Mouse (Mus musculus): ENCODE measurements at regions not wholly inside any gene's neighbourhood (a gene's known extent, or its start where the extent isn't known, plus 50 kb on each side); places are given as distances from the start of the nearest gene placed in this dataset.
A peak's percentile ranks its signal among the peaks of the same experiment; 100 is the strongest.

GRCm38 (mm10) chr16:77166722-77167121 lies 153.2 kb downstream of the Usp25 start:
- H3K36me3 ChIP-seq (ENCODE audit: control insufficient read depth in 1 of 2, insufficient read depth in 2 of 2, low read length in 2 of 2), result no peaks in the 10 kb centered on the region
- peak in 2 of 3 experiments; percentile 9 to 33; a peak in 1 of 6 replicates for TF ChIP-seq CTCF (IDR thresholded peaks at IDR 0.05 in 2 of 3, conservative IDR thresholded peaks at IDR 0.05 in 1 of 3; ENCODE audit: control insufficient read depth in 1 of 3, insufficient read depth in 1 of 3, low read depth in 2 of 3, low read length in 3 of 3, poor library complexity in 1 of 3, severe bottlenecking in 1 of 3)
- no peak for TF ChIP-seq TBP (IDR thresholded peaks at IDR 0.05; ENCODE audit: low read depth, low read length)
- no peak for TF ChIP-seq NRF1 (IDR thresholded peaks at IDR 0.05; ENCODE audit: insufficient read depth, low read depth, low read length, poor library complexity, severe bottlenecking)
- peak; percentile 10 for TF ChIP-seq RAD21 (IDR thresholded peaks at IDR 0.05; ENCODE audit: low read depth, low read length)
- H3K27me3 ChIP-seq (ENCODE audit: control insufficient read depth in 1 of 2, insufficient read depth in 2 of 2, low read length in 2 of 2), result no peaks in the 10 kb centered on the region
- H3K27ac ChIP-seq (ENCODE audit: control insufficient read depth, low read depth, low read length), result no peak overlapping the region
- no peaks in the 10 kb centered on the region for H3K9me3 ChIP-seq (replicated peaks; ENCODE audit: insufficient read depth, low read length)
- no peak for DNase-seq (ENCODE audit: low read depth, low spot score)
- no peaks in the 10 kb centered on the region for H3K79me2 ChIP-seq (ENCODE audit: control insufficient read depth, insufficient read depth, low read length, poor library complexity)
- H3K4me3 ChIP-seq (ENCODE audit: control insufficient read depth in 1 of 2, insufficient read depth in 1 of 2, low read depth in 2 of 2, low read length in 2 of 2), result no peak overlapping the region
- no peak overlapping the region for H3K9ac ChIP-seq (ENCODE audit: control insufficient read depth, low read depth, low read length, poor library complexity, severe bottlenecking)
- no peaks in the 10 kb centered on the region for H3K4me1 ChIP-seq (ENCODE audit: control insufficient read depth in 1 of 2, insufficient read depth in 2 of 2, low read length in 2 of 2)

GRCm38 (mm10) chr16:77173026-77173692 lies 159.7 kb downstream of the Usp25 start:
- peak; percentile 9 for DNase-seq (ENCODE audit: low read depth, low spot score)

GRCm38 (mm10) chr16:77174744-77175432 lies 161.4 kb downstream of the Usp25 start:
- no peak for DNase-seq (ENCODE audit: low read depth, low spot score)
- no peaks in the 10 kb centered on the region for H3K4me1 ChIP-seq (ENCODE audit: control insufficient read depth in 1 of 2, insufficient read depth in 2 of 2, low read length in 2 of 2)
- H3K9ac ChIP-seq (ENCODE audit: control insufficient read depth, low read depth, low read length, poor library complexity, severe bottlenecking), result no peak overlapping the region
- no peaks in the 10 kb centered on the region for H3K36me3 ChIP-seq (ENCODE audit: control insufficient read depth in 1 of 2, insufficient read depth in 2 of 2, low read length in 2 of 2)
- H3K79me2 ChIP-seq (ENCODE audit: control insufficient read depth, insufficient read depth, low read length, poor library complexity), result no peaks in the 10 kb centered on the region
- no peak overlapping the region for H3K27ac ChIP-seq (ENCODE audit: control insufficient read depth, low read depth, low read length)
- H3K4me3 ChIP-seq (ENCODE audit: control insufficient read depth in 1 of 2, insufficient read depth in 1 of 2, low read depth in 2 of 2, low read length in 2 of 2), result no peak overlapping the region
- TF ChIP-seq POLR2A (IDR thresholded peaks at IDR 0.05; ENCODE audit: control insufficient read depth in 1 of 2, insufficient read depth in 1 of 2, low read depth in 1 of 2, low read length in 2 of 2, poor library complexity in 1 of 2), result no peak
- no peak for TF ChIP-seq CHD2 (IDR thresholded peaks at IDR 0.05; ENCODE audit: low read length)
- no peak for TF ChIP-seq SMC3 (IDR thresholded peaks at IDR 0.05; ENCODE audit: low read depth, low read length)
- no peak for TF ChIP-seq ZNF384 (IDR thresholded peaks at IDR 0.05; ENCODE audit: low read depth, low read length)
- TF ChIP-seq ZC3H11A (IDR thresholded peaks at IDR 0.05; ENCODE audit: low read depth, low read length), result no peak
- no peak for TF ChIP-seq CTCF (IDR thresholded peaks at IDR 0.05 in 2 of 3, conservative IDR thresholded peaks at IDR 0.05 in 1 of 3; ENCODE audit: control insufficient read depth in 1 of 3, insufficient read depth in 1 of 3, low read depth in 2 of 3, low read length in 3 of 3, poor library complexity in 1 of 3, severe bottlenecking in 1 of 3)
- no peak for TF ChIP-seq ZKSCAN1 (IDR thresholded peaks at IDR 0.05; ENCODE audit: low read depth, low read length)
- TF ChIP-seq CHD1 (IDR thresholded peaks at IDR 0.05; ENCODE audit: low read depth, low read length), result no peak
- no peak for TF ChIP-seq ZMIZ1 (IDR thresholded peaks at IDR 0.05; ENCODE audit: low read depth, low read length)
- no peak for TF ChIP-seq SIN3A (IDR thresholded peaks at IDR 0.05; ENCODE audit: low read length)
- TF ChIP-seq ELF1 (IDR thresholded peaks at IDR 0.05; ENCODE audit: low read depth, low read length), result no peak
- TF ChIP-seq RAD21 (IDR thresholded peaks at IDR 0.05; ENCODE audit: low read depth, low read length), result no peak
- TF ChIP-seq MXI1 (IDR thresholded peaks at IDR 0.05; ENCODE audit: low read depth, low read length), result no peak
- no peak for TF ChIP-seq NRF1 (IDR thresholded peaks at IDR 0.05; ENCODE audit: insufficient read depth, low read depth, low read length, poor library complexity, severe bottlenecking)
- TF ChIP-seq MYB (IDR thresholded peaks at IDR 0.05; ENCODE audit: low read depth, low read length), result no peak
- no peak for TF ChIP-seq ETS1 (IDR thresholded peaks at IDR 0.05; ENCODE audit: low read depth, low read length)
- TF ChIP-seq MAZ (IDR thresholded peaks at IDR 0.05; ENCODE audit: low read depth, low read length), result no peak
- peaks cover 0 to 2% of the 10 kb centered on the region in 2 experiments; a peak in 1 of 4 replicates for H3K27me3 ChIP-seq (ENCODE audit: control insufficient read depth in 1 of 2, insufficient read depth in 2 of 2, low read length in 2 of 2)
- H3K9me3 ChIP-seq (replicated peaks; ENCODE audit: insufficient read depth, low read length), result no peaks in the 10 kb centered on the region

More at GRCm38 (mm10) chr16:77173026-77173692, 159.7 kb downstream of the Usp25 start:
- no peaks in the 10 kb centered on the region for H3K79me2 ChIP-seq (ENCODE audit: control insufficient read depth, insufficient read depth, low read length, poor library complexity)
- no peaks in the 10 kb centered on the region for H3K9me3 ChIP-seq (replicated peaks; ENCODE audit: insufficient read depth, low read length)
- TF ChIP-seq TCF12 (IDR thresholded peaks at IDR 0.05; ENCODE audit: low read depth, low read length), result peak; percentile 12; the same call in 1 of the 2 replicates
- 0 out of 4 replicates have a peak, but pooled peaks of 1 of the 2 experiments have one; percentile 14 for TF ChIP-seq EP300 (IDR thresholded peaks at IDR 0.05; ENCODE audit: low read depth in 1 of 2, low read length in 2 of 2)
- TF ChIP-seq MYC (IDR thresholded peaks at IDR 0.05; ENCODE audit: low read depth, low read length), result no peak
- no peak for TF ChIP-seq JUND (IDR thresholded peaks at IDR 0.05; ENCODE audit: low read depth, low read length)
- H3K27ac ChIP-seq (ENCODE audit: control insufficient read depth, low read depth, low read length), result no peak overlapping the region
- no peak overlapping the region for H3K4me3 ChIP-seq (ENCODE audit: control insufficient read depth in 1 of 2, insufficient read depth in 1 of 2, low read depth in 2 of 2, low read length in 2 of 2)
- no peak overlapping the region for H3K9ac ChIP-seq (ENCODE audit: control insufficient read depth, low read depth, low read length, poor library complexity, severe bottlenecking)
- H3K27me3 ChIP-seq (ENCODE audit: control insufficient read depth in 1 of 2, insufficient read depth in 2 of 2, low read length in 2 of 2), result peaks cover 0 to 2% of the 10 kb centered on the region in 2 experiments; a peak in 1 of 4 replicates
- H3K4me1 ChIP-seq (ENCODE audit: control insufficient read depth in 1 of 2, insufficient read depth in 2 of 2, low read length in 2 of 2), result no peaks in the 10 kb centered on the region
- no peaks in the 10 kb centered on the region for H3K36me3 ChIP-seq (ENCODE audit: control insufficient read depth in 1 of 2, insufficient read depth in 2 of 2, low read length in 2 of 2)
